Mouse (Mus musculus) forebrain, embryonic 13.5 days (tissue): ENCODE measurements around the gene Sars2. TPM values are rescaled to one million over a fixed set of nuclear protein-coding genes. Genes with fewer than 3 reads are reported as not detected.

Experiments used
- ATAC-seq: fragments of 200-750 bp; cut with Nextera tagmentation; 2 replicates; pipeline ENCODE4 v1.8.0; 2017
- H3K27ac ChIP-seq: fragments of 300-500 bp; sonication (generic); 2 replicates; pipeline ENCODE4 v1.5.1; 2015; ENCODE audit warnings: inconsistent platforms, mild to moderate bottlenecking, moderate library complexity
- H3K27me3 ChIP-seq: fragments of 300-500 bp; sonication (generic); 2 replicates; pipeline ENCODE4 v1.6.1; 2015; ENCODE audit warnings: mild to moderate bottlenecking, inconsistent platforms
- H3K36me3 ChIP-seq: fragments of 300-500 bp; sonication (generic); 2 replicates; pipeline ENCODE4 v1.6.1; 2015; ENCODE audit warnings: mild to moderate bottlenecking, inconsistent platforms; ENCODE audit not compliant: poor library complexity, severe bottlenecking
- H3K4me1 ChIP-seq: fragments of 300-500 bp; sonication (generic); 2 replicates; pipeline ENCODE4 v1.6.1; 2015; ENCODE audit warnings: inconsistent platforms
- H3K4me2 ChIP-seq: fragments of 300-500 bp; sonication (generic); 2 replicates; pipeline ENCODE4 v1.6.1; 2015; ENCODE audit warnings: inconsistent platforms, mild to moderate bottlenecking, moderate library complexity
- H3K4me3 ChIP-seq: fragments of 300-500 bp; sonication (generic); 2 replicates; pipeline ENCODE4 v1.5.1; 2015; ENCODE audit warnings: mild to moderate bottlenecking, inconsistent platforms
- H3K9ac ChIP-seq: fragments of 300-500 bp; sonication (generic); 2 replicates; pipeline ENCODE4 v1.6.1; 2015; ENCODE audit warnings: mild to moderate bottlenecking, inconsistent platforms
- H3K9me3 ChIP-seq: fragments of 300-500 bp; sonication (generic); replicated peaks from 2 replicates; pipeline ENCODE4 v1.6.1; 2016; ENCODE audit warnings: inconsistent platforms
- WGBS: fragments of 180-500 bp; shearing (Covaris S2); methylation state at CpG from one replicate; pipeline ENCODE4 v1.1.7; 2015; 5-methylcytosine and 5-hydroxymethylcytosine counted together
- polyA plus RNA-seq: library from polyadenylated mRNA; unstranded; fragments of >200 nt; fragmentation: Nextera tagmentation; extraction: Ambion mirVana; gene quantifications from 2 replicates; pipeline ENCODE4 v1.2.1, GENCODE M21; 2015

Gene Sars2
- polyA plus RNA-seq, 1 experiment from 2014 or later: 23.0 TPM

- H3K4me3 ChIP-seq: peak overlapping the region; percentile 76
- 4% methylated on average over 14 of the region's 14 CpGs for WGBS
- no peaks in the 10 kb centered on the region for H3K9me3 ChIP-seq
- ATAC-seq: no peak; the same call in 1 of the 2 replicates
- H3K27me3 ChIP-seq: no peaks in the 10 kb centered on the region
- peaks cover 28% of the 10 kb centered on the region for H3K4me1 ChIP-seq
- peak overlapping the region; percentile 79 for H3K4me2 ChIP-seq
- peaks cover 11% of the 10 kb centered on the region for H3K36me3 ChIP-seq
- no peak overlapping the region for H3K27ac ChIP-seq
- peak overlapping the region; percentile 66 for H3K9ac ChIP-seq
Observed at GRCm38 (mm10) chr7:28766910-28767309, 25.1 kb downstream of the Sars2 start.

GRCm38 (mm10) chr7:28767462-28767965 lies 25.7 kb downstream of the Sars2 start, which contains the start of gene Nfkbib:
Nfkbib (minus strand) TSS chr7:28767512.
- no peaks in the 10 kb centered on the region for H3K9me3 ChIP-seq
- WGBS: 62% methylated on average over 7 of the region's 7 CpGs
- H3K4me1 ChIP-seq: peaks cover 28% of the 10 kb centered on the region
- H3K27ac ChIP-seq: no peak within 1 kb of the TSS
- H3K9ac ChIP-seq: peak within 1 kb of the TSS; percentile 71
- peak within 1 kb of the TSS; percentile 79 for H3K4me2 ChIP-seq
- H3K36me3 ChIP-seq: peaks cover 13% of the 10 kb centered on the region
- H3K4me3 ChIP-seq: peak within 1 kb of the TSS; percentile 76
- no peak for ATAC-seq
- no peaks in the 10 kb centered on the region for H3K27me3 ChIP-seq

GRCm38 (mm10) chr7:28769414-28769958 lies 27.7 kb downstream of the Sars2 start:
- Histone ChIP-seq H3K27ac (no peak overlapping the region), H3K27me3 (no peaks in the 10 kb centered on the region), H3K36me3 (peaks cover 22% of the 10 kb centered on the region; the same call in 1 of the 2 replicates), H3K4me1 (peaks cover 28% of the 10 kb centered on the region), H3K9ac (no peak overlapping the region), H3K4me3 (no peak overlapping the region), H3K9me3 (no peaks in the 10 kb centered on the region), H3K4me2 (no peak overlapping the region)
- no peak for ATAC-seq
- 90% methylated on average over 9 of the region's 9 CpGs for WGBS

- Histone ChIP-seq H3K27ac (no peak overlapping the region), H3K4me1 (peaks cover 29% of the 10 kb centered on the region), H3K36me3 (peaks cover 30% of the 10 kb centered on the region; the same call in 1 of the 2 replicates), H3K4me2 (no peak overlapping the region), H3K27me3 (no peaks in the 10 kb centered on the region), H3K9ac (no peak overlapping the region), H3K4me3 (no peak overlapping the region), H3K9me3 (no peaks in the 10 kb centered on the region)
- WGBS: 91% methylated on average over 3 of the region's 3 CpGs
- no peak for ATAC-seq
Observed at GRCm38 (mm10) chr7:28770309-28770708, 28.5 kb downstream of the Sars2 start.

- no peaks in the 10 kb centered on the region for H3K27me3 ChIP-seq
- ATAC-seq: no peak
- no peak overlapping the region for H3K9ac ChIP-seq
- H3K9me3 ChIP-seq: no peaks in the 10 kb centered on the region
- H3K36me3 ChIP-seq: peaks cover 44% of the 10 kb centered on the region; the same call in 1 of the 2 replicates
- no peak overlapping the region for H3K4me3 ChIP-seq
- H3K4me2 ChIP-seq: no peak overlapping the region
- 91% methylated on average over 11 of the region's 11 CpGs for WGBS
- H3K4me1 ChIP-seq: peaks cover 23% of the 10 kb centered on the region
- H3K27ac ChIP-seq: no peak overlapping the region
Observed at GRCm38 (mm10) chr7:28771867-28772266, 30.1 kb downstream of the Sars2 start.

- peaks cover 53% of the 10 kb centered on the region for H3K36me3 ChIP-seq
- H3K9ac ChIP-seq: no peak overlapping the region
- no peak for ATAC-seq
- WGBS: 87% methylated on average over 3 of the region's 3 CpGs
- H3K4me1 ChIP-seq: peaks cover 11% of the 10 kb centered on the region; the same call in 1 of the 2 replicates
- no peak overlapping the region for H3K4me2 ChIP-seq
- H3K4me3 ChIP-seq: no peak overlapping the region
- no peaks in the 10 kb centered on the region for H3K27me3 ChIP-seq
- H3K27ac ChIP-seq: no peak overlapping the region
- no peaks in the 10 kb centered on the region for H3K9me3 ChIP-seq
Observed at GRCm38 (mm10) chr7:28773163-28773562, 31.4 kb downstream of the Sars2 start.

- H3K27me3 ChIP-seq: no peaks in the 10 kb centered on the region
- peaks cover 60% of the 10 kb centered on the region for H3K36me3 ChIP-seq
- no peak overlapping the region for H3K4me3 ChIP-seq
- H3K4me1 ChIP-seq: peaks cover 6% of the 10 kb centered on the region; the same call in 1 of the 2 replicates
- no peaks in the 10 kb centered on the region for H3K9me3 ChIP-seq
- ATAC-seq: no peak
- no peak overlapping the region for H3K4me2 ChIP-seq
- 84% methylated on average over 12 of the region's 12 CpGs for WGBS
- no peak overlapping the region for H3K9ac ChIP-seq
- no peak overlapping the region for H3K27ac ChIP-seq
Observed at GRCm38 (mm10) chr7:28774164-28774563, 32.4 kb downstream of the Sars2 start.

- Histone ChIP-seq H3K4me3 (no peak overlapping the region), H3K4me2 (no peak overlapping the region), H3K4me1 (peaks cover 5% of the 10 kb centered on the region), H3K9ac (no peak overlapping the region), H3K36me3 (peaks cover 60% of the 10 kb centered on the region), H3K27ac (no peak overlapping the region), H3K27me3 (no peaks in the 10 kb centered on the region), H3K9me3 (no peaks in the 10 kb centered on the region)
- 81% methylated on average over 7 of the region's 7 CpGs for WGBS
- no peak for ATAC-seq
Observed at GRCm38 (mm10) chr7:28775129-28775528, 33.3 kb downstream of the Sars2 start.

GRCm38 (mm10) chr7:28778825-28779224 lies 37.0 kb downstream of the Sars2 start:
- WGBS: 81% methylated on average over 9 of the region's 9 CpGs
- Histone ChIP-seq H3K4me3 (no peak overlapping the region), H3K9ac (no peak overlapping the region), H3K4me1 (peaks cover 10% of the 10 kb centered on the region), H3K9me3 (no peaks in the 10 kb centered on the region), H3K27me3 (no peaks in the 10 kb centered on the region), H3K27ac (no peak overlapping the region), H3K36me3 (peaks cover 63% of the 10 kb centered on the region), H3K4me2 (no peak overlapping the region)
- no peak for ATAC-seq

- peak; percentile 78 for ATAC-seq
- H3K4me1 ChIP-seq: peaks cover 8% of the 10 kb centered on the region
- peaks cover 61% of the 10 kb centered on the region for H3K36me3 ChIP-seq
- peak overlapping the region; percentile 65 for H3K27ac ChIP-seq
- H3K9ac ChIP-seq: 0 out of 2 replicates have a peak overlapping the region, but pooled peaks have one; percentile 8
- no peak overlapping the region for H3K4me2 ChIP-seq
- H3K27me3 ChIP-seq: no peaks in the 10 kb centered on the region
- H3K9me3 ChIP-seq: no peaks in the 10 kb centered on the region
- WGBS: 45% methylated on average over 6 of the region's 6 CpGs
- H3K4me3 ChIP-seq: no peak overlapping the region
Observed at GRCm38 (mm10) chr7:28780067-28780658, 38.4 kb downstream of the Sars2 start.

GRCm38 (mm10) chr7:28780857-28781256 lies 39.1 kb downstream of the Sars2 start:
- WGBS: 84% methylated on average over 7 of the region's 7 CpGs
- no peak for ATAC-seq

GRCm38 (mm10) chr7:28781261-28781663 lies 39.5 kb downstream of the Sars2 start:
- peaks cover 63% of the 10 kb centered on the region for H3K36me3 ChIP-seq
- H3K4me1 ChIP-seq: peaks cover 6% of the 10 kb centered on the region
- H3K9ac ChIP-seq: no peak overlapping the region
- WGBS: 90% methylated on average over 8 of the region's 8 CpGs
- H3K4me2 ChIP-seq: no peak overlapping the region
- no peak overlapping the region for H3K4me3 ChIP-seq
- no peaks in the 10 kb centered on the region for H3K9me3 ChIP-seq
- no peak overlapping the region for H3K27ac ChIP-seq
- H3K27me3 ChIP-seq: no peaks in the 10 kb centered on the region
- no peak for ATAC-seq

More at GRCm38 (mm10) chr7:28780857-28781256, 39.1 kb downstream of the Sars2 start:
- H3K36me3 ChIP-seq: peaks cover 63% of the 10 kb centered on the region
- H3K9ac ChIP-seq: no peak overlapping the region
- H3K27me3 ChIP-seq: no peaks in the 10 kb centered on the region
- H3K4me2 ChIP-seq: no peak overlapping the region
- H3K9me3 ChIP-seq: no peaks in the 10 kb centered on the region
- H3K27ac ChIP-seq: 0 out of 2 replicates have a peak overlapping the region, but pooled peaks have one; percentile 65
- H3K4me1 ChIP-seq: peaks cover 6% of the 10 kb centered on the region
- no peak overlapping the region for H3K4me3 ChIP-seq
